Mouse (Mus musculus) heart, adult 2 months (tissue): ENCODE data around the gene Rccd1.

Experiments
- CTCF ChIP-seq: fragments of 200-600 bp; IDR thresholded peaks from 2 replicates; pipeline ENCODE4 v1.8.1; 2022; ENCODE audit warnings: antibody characterized with exemption, mild to moderate bottlenecking, moderate library complexity
- EP300 ChIP-seq: fragments of 200-500 bp; IDR thresholded peaks from 2 replicates; pipeline ENCODE4 v1.6.1; 2011; ENCODE audit warnings: low read depth, low read length, control low read depth; ENCODE audit not compliant: insufficient read depth

DNA sequence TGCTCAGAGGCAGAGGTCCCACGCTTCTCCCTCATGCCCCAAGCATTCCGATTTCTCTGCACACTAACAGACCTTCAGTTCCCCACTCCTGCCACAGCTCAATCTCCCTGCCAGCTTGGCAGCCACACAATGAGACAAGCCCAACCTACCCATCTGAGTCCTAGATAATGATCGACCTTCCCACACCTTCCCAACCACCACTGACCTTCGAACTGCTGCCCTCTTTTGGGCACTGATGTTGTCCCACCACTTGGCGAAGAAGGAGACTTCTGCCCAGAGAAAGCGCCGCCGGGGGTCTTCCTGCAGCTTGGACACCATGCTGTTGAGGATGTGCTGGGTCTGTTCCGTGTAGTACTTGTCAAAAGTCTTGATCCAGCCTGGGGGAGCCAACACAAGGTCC lies 43.8 kb upstream of the Rccd1 start:
- TF ChIP-seq EP300 (no peak), CTCF (no peak)
